Mouse (Mus musculus): Measurements from ENCODE around the gene Tpcn2. TPM values are rescaled to one million over a fixed set of nuclear protein-coding genes. Genes with fewer than 3 reads are reported as not detected.

Gene Tpcn2
- 20.9 to 25.1 TPM (median 22.7 TPM) in 4 replicates for total RNA-seq (2023)

GRCm38 (mm10) chr7:145283487-145284187 lies at the start of gene Tpcn2:
Gene Tpcn2, minus strand, starts transcription at chr7:145284011.

GRCm38 (mm10) chr7:145314785-145315411 lies 31.1 kb upstream of the Tpcn2 start, which contains the start of gene Mrgprd:
Gene Mrgprd, plus strand, starts transcription at chr7:145314835.

GRCm38 (mm10) chr7:145300321-145301007 lies 16.7 kb upstream of the Tpcn2 start, which contains the start of gene Mrgprf:
Gene Mrgprf, plus strand, starts transcription at chr7:145300828.

GRCm38 (mm10) chr7:145208006-145208405 lies 75.8 kb downstream of the Tpcn2 start, which contains the start of gene 1810010D01Rik:
Gene 1810010D01Rik, minus strand, starts transcription at chr7:145208119.

Other genes starting within 250 kb of the Tpcn2 start
- gene 1810010D01Rik, start 75.9 kb downstream of the Tpcn2 start, total RNA-seq (2023) = 1.2 to 3.0 TPM (median 1.4 TPM) in 4 replicates
- not detected in 4 replicates for gene Mrgprf, start 16.8 kb upstream of the Tpcn2 start, total RNA-seq (2023)
- not detected in 4 replicates for gene Mrgprd, start 30.8 kb upstream of the Tpcn2 start, total RNA-seq (2023)

Data from B cell, adult 62 days (primary cell).